Mouse (Mus musculus) embryonic fibroblast, embryonic 13.5 days (primary cell): ENCODE data around the gene Hypk. TPM values are rescaled to one million over a fixed set of nuclear protein-coding genes. Genes with fewer than 3 reads are reported as not detected.

Source experiments
- H3K27ac ChIP-seq: 2 replicates; pipeline ENCODE4 v1.5.1; 2012; ENCODE audit warnings: low read length, control low read depth, inconsistent platforms; ENCODE audit not compliant: insufficient read depth
- H3K4me1 ChIP-seq: 2 replicates; pipeline ENCODE4 v1.6.1; 2011; ENCODE audit warnings: low read length; ENCODE audit not compliant: control insufficient read depth, insufficient read depth
- H3K4me3 ChIP-seq: 2 replicates; pipeline ENCODE4 v1.5.1; 2011; ENCODE audit warnings: mild to moderate bottlenecking, control low read depth, low read length; ENCODE audit not compliant: insufficient read depth
- CTCF ChIP-seq: IDR thresholded peaks from 2 replicates; pipeline ENCODE4 v1.5.1; 2011; ENCODE audit warnings: mild to moderate bottlenecking, control low read depth, low read length, moderate library complexity, borderline replicate concordance; ENCODE audit not compliant: insufficient read depth
- POLR2A ChIP-seq: IDR thresholded peaks from 2 replicates; pipeline ENCODE4 v1.6.1; 2011; ENCODE audit warnings: low read depth, mild to moderate bottlenecking, control low read depth, low read length, moderate library complexity
- polyA plus RNA-seq: library from polyadenylated mRNA; stranded (reverse); fragments of >200 nt; gene quantifications from 2 replicates; pipeline ENCODE4 v1.2.4, GENCODE M21; 2011; ENCODE audit warnings: low read depth; ENCODE audit not compliant: missing spikeins, insufficient read length

Hypk gene
- polyA plus RNA-seq, 1 experiment: 80.6 TPM

GRCm38 (mm10) chr2:121446506-121446905, 6.6 kb upstream of the Hypk start:
- no peak for TF ChIP-seq POLR2A
- no peak for TF ChIP-seq CTCF
- Histone ChIP-seq H3K4me1 (peaks cover 11% of the 10 kb centered on the region; the same call in 1 of the 2 replicates), H3K27ac (no peak overlapping the region), H3K4me3 (no peak overlapping the region)

DNA sequence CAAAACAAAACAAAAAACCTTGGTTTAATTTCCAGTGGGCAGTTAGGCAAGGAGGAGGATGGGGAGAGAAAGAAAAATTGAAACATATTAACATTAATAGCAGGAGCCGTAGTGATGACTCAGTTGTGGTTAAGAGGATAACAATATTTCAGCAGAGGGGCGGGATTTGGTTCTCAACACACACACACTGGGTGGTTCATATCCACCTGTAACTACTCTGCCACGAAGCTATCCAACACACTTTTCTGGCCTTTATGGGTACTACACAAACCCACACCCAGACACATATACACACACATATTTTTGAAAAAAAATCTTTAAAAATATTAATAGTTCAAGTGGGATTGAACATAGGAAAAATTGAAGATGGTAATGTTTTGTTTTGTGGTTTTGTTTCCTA, 6.1 kb upstream of the Hypk start:
- Histone ChIP-seq H3K4me3 (no peak overlapping the region), H3K4me1 (peaks cover 9% of the 10 kb centered on the region; the same call in 1 of the 2 replicates), H3K27ac (no peak overlapping the region)
- TF ChIP-seq POLR2A (no peak), CTCF (no peak)

GRCm38 (mm10) chr2:121448136-121448535, 5.0 kb upstream of the Hypk start:
- TF ChIP-seq CTCF: no peak
- TF ChIP-seq POLR2A: no peak
- H3K27ac ChIP-seq: peak overlapping the region; percentile 97
- peaks cover 18% of the 10 kb centered on the region; the same call in 1 of the 2 replicates for H3K4me1 ChIP-seq
- peak overlapping the region; percentile 61 for H3K4me3 ChIP-seq

GRCm38 (mm10) chr2:121448739-121449535, 4.2 kb upstream of the Hypk start, which contains the start of gene Serf2:
Gene Serf2, plus strand, starts transcription at chr2:121449195.
- peak; percentile 97 for TF ChIP-seq POLR2A
- TF ChIP-seq CTCF: no peak
- peak within 1 kb of the TSS; percentile 97 for H3K27ac ChIP-seq
- H3K4me1 ChIP-seq: peaks cover 22% of the 10 kb centered on the region
- H3K4me3 ChIP-seq: peak within 1 kb of the TSS; percentile 98

DNA sequence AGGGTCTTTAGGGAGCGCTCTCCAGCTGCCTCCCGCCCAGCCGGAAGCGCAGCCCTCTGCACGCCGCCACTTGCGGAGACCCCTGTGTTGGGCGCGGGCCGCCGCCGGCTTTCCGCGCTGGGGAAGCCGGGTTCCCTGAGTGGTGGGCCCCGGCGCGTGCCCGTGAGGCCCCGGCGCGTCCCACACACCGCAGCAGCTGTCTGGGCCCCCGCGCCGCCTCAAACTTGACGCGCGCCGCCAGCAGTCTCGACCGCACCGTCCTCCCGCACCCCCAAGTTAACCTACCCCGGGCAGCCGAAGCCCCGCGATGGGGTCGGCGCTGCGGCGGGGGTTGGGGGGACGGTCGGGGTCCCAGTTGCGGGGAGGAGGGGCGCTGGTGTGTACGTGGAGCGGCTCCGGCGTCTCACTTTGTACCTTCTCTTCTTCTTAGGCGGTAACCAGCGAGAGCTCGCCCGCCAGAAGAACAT, 3.5 kb upstream of the Hypk start:
- H3K4me1 ChIP-seq: peaks cover 22% of the 10 kb centered on the region
- peak overlapping the region; percentile 98 for H3K4me3 ChIP-seq
- H3K27ac ChIP-seq: peak overlapping the region; percentile 85
- no peak for TF ChIP-seq CTCF
- no peak for TF ChIP-seq POLR2A

- Histone ChIP-seq H3K27ac (peak overlapping the region; percentile 68), H3K4me3 (peak overlapping the region; percentile 98), H3K4me1 (peaks cover 22% of the 10 kb centered on the region)
- no peak for TF ChIP-seq CTCF
- TF ChIP-seq POLR2A: peak; percentile 31; the same call in 1 of the 2 replicates
Measured at GRCm38 (mm10) chr2:121450093-121450492, 3.0 kb upstream of the Hypk start.

DNA sequence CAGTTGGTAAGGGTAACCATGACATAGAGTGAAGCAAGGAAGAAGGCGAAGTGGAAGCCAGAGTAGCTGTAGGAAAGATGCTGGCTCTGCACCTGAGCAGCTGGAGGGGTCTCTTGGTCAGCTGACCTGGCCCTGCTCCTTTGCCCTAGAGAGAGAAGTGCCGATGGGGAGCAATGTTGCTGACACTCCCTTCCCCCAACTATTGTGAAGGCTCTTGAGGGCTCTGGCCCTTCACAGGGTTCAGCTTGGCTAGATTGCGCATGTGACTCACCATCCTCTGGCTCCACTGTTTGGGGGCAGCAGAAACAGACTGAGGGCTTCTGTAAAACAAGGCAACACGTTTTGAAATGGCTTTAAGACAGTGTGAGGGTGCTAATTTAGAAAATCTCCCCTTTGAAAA, 729 bp upstream of the Hypk start:
- TF ChIP-seq CTCF (no peak), POLR2A (no peak)

GRCm38 (mm10) chr2:121453917-121454316, 827 bp downstream of the Hypk start:
- TF ChIP-seq CTCF: no peak
- peak; percentile 54; the same call in 1 of the 2 replicates for TF ChIP-seq POLR2A
- Histone ChIP-seq H3K4me1 (peaks cover 19% of the 10 kb centered on the region), H3K27ac (no peak overlapping the region; the same call in 1 of the 2 replicates), H3K4me3 (no peak overlapping the region)

More for the DNA sequence above, 729 bp upstream of the Hypk start:
- Histone ChIP-seq H3K4me1 (peaks cover 19% of the 10 kb centered on the region), H3K27ac (peak overlapping the region; percentile 92), H3K4me3 (peak overlapping the region; percentile 11; the same call in 1 of the 2 replicates)

GRCm38 (mm10) chr2:121455534-121455933, 2.4 kb downstream of the Hypk start:
- Histone ChIP-seq H3K4me1 (peaks cover 19% of the 10 kb centered on the region), H3K27ac (no peak overlapping the region), H3K4me3 (no peak overlapping the region)
- TF ChIP-seq POLR2A (no peak), CTCF (no peak)
